Mouse (Mus musculus) forebrain, embryonic 13.5 days (tissue): Measurements from ENCODE around the gene Dut. TPM values are rescaled to one million over a fixed set of nuclear protein-coding genes. Genes with fewer than 3 reads are reported as not detected.

Experiments
- ATAC-seq: fragments of 200-750 bp; cut with Nextera tagmentation; 2 replicates; pipeline ENCODE4 v1.8.0; 2017
- H3K27ac ChIP-seq: fragments of 300-500 bp; sonication (generic); 2 replicates; pipeline ENCODE4 v1.5.1; 2015; ENCODE audit warnings: inconsistent platforms, mild to moderate bottlenecking, moderate library complexity
- H3K27me3 ChIP-seq: fragments of 300-500 bp; sonication (generic); 2 replicates; pipeline ENCODE4 v1.6.1; 2015; ENCODE audit warnings: mild to moderate bottlenecking, inconsistent platforms
- H3K36me3 ChIP-seq: fragments of 300-500 bp; sonication (generic); 2 replicates; pipeline ENCODE4 v1.6.1; 2015; ENCODE audit warnings: mild to moderate bottlenecking, inconsistent platforms; ENCODE audit not compliant: poor library complexity, severe bottlenecking
- H3K4me1 ChIP-seq: fragments of 300-500 bp; sonication (generic); 2 replicates; pipeline ENCODE4 v1.6.1; 2015; ENCODE audit warnings: inconsistent platforms
- H3K4me2 ChIP-seq: fragments of 300-500 bp; sonication (generic); 2 replicates; pipeline ENCODE4 v1.6.1; 2015; ENCODE audit warnings: inconsistent platforms, mild to moderate bottlenecking, moderate library complexity
- H3K4me3 ChIP-seq: fragments of 300-500 bp; sonication (generic); 2 replicates; pipeline ENCODE4 v1.5.1; 2015; ENCODE audit warnings: mild to moderate bottlenecking, inconsistent platforms
- H3K9ac ChIP-seq: fragments of 300-500 bp; sonication (generic); 2 replicates; pipeline ENCODE4 v1.6.1; 2015; ENCODE audit warnings: mild to moderate bottlenecking, inconsistent platforms
- H3K9me3 ChIP-seq: fragments of 300-500 bp; sonication (generic); replicated peaks from 2 replicates; pipeline ENCODE4 v1.6.1; 2016; ENCODE audit warnings: inconsistent platforms
- WGBS: fragments of 180-500 bp; shearing (Covaris S2); methylation state at CpG from one replicate; pipeline ENCODE4 v1.1.7; 2015; 5-methylcytosine and 5-hydroxymethylcytosine counted together
- polyA plus RNA-seq: library from polyadenylated mRNA; unstranded; fragments of >200 nt; fragmentation: Nextera tagmentation; extraction: Ambion mirVana; gene quantifications from 2 replicates; pipeline ENCODE4 v1.2.1, GENCODE M21; 2015

Gene Dut
- polyA plus RNA-seq, 1 experiment from 2014 or later = 199 TPM

DNA sequence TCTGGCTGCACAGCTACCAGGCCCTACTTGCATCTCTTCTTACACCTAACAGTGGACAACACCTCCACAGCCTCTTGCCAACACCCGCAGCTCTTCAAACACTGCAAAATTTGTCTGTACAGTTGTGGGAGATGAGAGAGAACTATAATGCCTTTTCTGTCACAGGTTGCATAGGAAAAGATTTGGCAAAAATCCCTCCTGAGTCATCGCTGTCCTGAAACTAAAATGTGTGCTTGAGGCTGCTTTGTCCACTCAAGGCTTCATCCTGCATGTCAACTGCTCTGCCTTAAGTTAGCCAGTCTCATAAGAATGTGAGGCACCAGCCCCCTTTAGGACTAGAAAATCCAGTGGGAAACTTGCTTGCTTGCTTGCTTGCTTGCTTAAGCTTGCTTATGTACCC, 12.9 kb upstream of the Dut start:
- ATAC-seq = no peak
- H3K4me2 ChIP-seq = no peak overlapping the region
- 97% methylated on average over 2 of the region's 2 CpGs for WGBS

DNA sequence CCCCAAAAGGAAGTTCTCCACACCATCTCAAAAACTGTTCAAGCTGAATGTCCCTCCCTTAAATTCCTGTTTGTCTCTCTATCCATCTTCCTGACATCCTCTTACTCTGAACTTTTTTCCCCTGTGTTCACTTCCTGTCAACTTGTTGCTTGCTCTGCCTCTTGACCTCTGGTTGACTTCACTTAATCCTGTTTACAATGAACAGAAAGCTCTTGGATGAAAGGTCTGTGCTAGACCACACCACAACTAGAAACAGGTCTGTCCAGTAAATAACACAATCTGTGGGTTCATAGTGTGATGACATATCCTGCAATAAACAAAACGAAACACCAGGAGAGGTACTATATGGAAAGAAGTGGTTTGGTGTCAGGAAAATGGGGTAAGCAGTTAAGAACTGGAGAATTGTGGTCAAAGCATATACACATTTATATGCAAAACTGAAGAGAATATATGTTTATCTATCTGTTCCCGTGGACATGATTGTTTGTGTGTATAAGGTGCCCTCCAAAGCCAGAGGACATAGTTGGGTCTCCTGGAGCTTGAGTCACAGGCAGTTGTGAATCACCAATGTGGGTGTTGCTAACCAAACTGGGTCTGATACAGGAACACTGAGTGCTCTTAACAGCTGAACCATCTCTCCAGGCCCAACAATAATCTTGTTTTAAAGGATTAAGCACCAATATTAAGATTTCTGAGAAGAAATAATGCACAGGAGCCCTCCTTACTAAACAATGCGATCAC, 1.3 kb upstream of the Dut start:
- H3K9ac ChIP-seq = no peak overlapping the region
- H3K9me3 ChIP-seq = no peaks in the 10 kb centered on the region
- H3K27ac ChIP-seq = no peak overlapping the region
- H3K4me2 ChIP-seq = no peak overlapping the region
- no peak overlapping the region for H3K4me3 ChIP-seq
- ATAC-seq = no peak
- WGBS = 97% methylated on average over 3 of the region's 3 CpGs
- H3K36me3 ChIP-seq = peaks cover 8% of the 10 kb centered on the region
- no peaks in the 10 kb centered on the region for H3K27me3 ChIP-seq
- H3K4me1 ChIP-seq = peaks cover 30% of the 10 kb centered on the region

More for the DNA sequence above, 12.9 kb upstream of the Dut start:
- Histone ChIP-seq H3K9me3 (no peaks in the 10 kb centered on the region), H3K27me3 (no peaks in the 10 kb centered on the region), H3K4me1 (no peaks in the 10 kb centered on the region), H3K27ac (no peak overlapping the region), H3K36me3 (no peaks in the 10 kb centered on the region), H3K9ac (no peak overlapping the region), H3K4me3 (no peak overlapping the region)

DNA sequence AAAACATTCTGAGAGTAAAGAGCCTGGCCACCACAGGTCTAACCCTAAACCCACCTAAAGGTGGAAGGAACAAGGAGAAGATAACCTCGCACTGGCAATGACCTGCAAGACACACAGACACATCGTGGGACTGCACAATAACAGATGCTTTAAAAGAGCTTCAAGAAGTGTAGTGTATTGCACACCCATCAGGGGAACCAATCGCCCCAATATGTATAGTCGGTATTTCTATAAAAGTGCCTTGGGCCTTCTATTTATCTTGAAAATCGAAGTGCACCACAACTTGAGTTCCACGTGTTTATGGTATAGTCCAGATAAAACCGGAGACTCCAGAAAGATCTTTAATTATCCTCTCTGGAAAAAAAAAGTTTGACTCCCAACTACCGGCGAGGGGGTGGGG, 321 bp upstream of the Dut start:
- Histone ChIP-seq H3K27me3 (no peaks in the 10 kb centered on the region), H3K36me3 (peaks cover 17% of the 10 kb centered on the region), H3K4me1 (peaks cover 30% of the 10 kb centered on the region), H3K9ac (peak overlapping the region; percentile 87), H3K9me3 (no peaks in the 10 kb centered on the region), H3K27ac (no peak overlapping the region), H3K4me3 (peak overlapping the region; percentile 70), H3K4me2 (peak overlapping the region; percentile 67)
- peak; percentile 0; the same call in 1 of the 2 replicates for ATAC-seq
- WGBS = 20% methylated on average over 9 of the region's 9 CpGs

DNA sequence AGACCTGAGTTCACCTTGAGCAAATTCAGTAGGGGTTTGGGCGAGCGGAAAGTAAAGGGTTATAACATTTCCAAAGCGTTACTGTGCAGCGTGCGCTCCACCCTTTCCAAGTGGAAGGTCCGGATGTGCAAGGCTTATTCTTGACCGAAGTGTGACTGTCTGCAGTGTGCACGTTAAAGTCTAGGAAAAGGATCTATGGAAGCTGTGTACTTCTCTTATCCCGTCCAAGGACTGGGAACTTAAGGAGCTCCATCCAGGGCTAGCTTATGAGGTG, 909 bp downstream of the Dut start:
- ATAC-seq = no peak; the same call in 1 of the 2 replicates
- Histone ChIP-seq H3K4me3 (peak overlapping the region; percentile 70), H3K36me3 (peaks cover 28% of the 10 kb centered on the region), H3K4me2 (peak overlapping the region; percentile 67), H3K27me3 (no peaks in the 10 kb centered on the region), H3K27ac (peak overlapping the region; percentile 84), H3K9me3 (no peaks in the 10 kb centered on the region), H3K9ac (peak overlapping the region; percentile 87), H3K4me1 (peaks cover 30% of the 10 kb centered on the region)
- WGBS = under 1% methylated on average over 9 of the region's 9 CpGs

GRCm38 (mm10) chr2:125248256-125248655, 1.3 kb downstream of the Dut start:
- Histone ChIP-seq H3K27me3 (no peaks in the 10 kb centered on the region), H3K4me3 (peak overlapping the region; percentile 70), H3K9ac (peak overlapping the region; percentile 87), H3K36me3 (peaks cover 31% of the 10 kb centered on the region), H3K9me3 (no peaks in the 10 kb centered on the region), H3K4me1 (peaks cover 30% of the 10 kb centered on the region), H3K4me2 (peak overlapping the region; percentile 67), H3K27ac (peak overlapping the region; percentile 84)
- under 1% methylated on average over 8 of the region's 8 CpGs for WGBS
- no peak for ATAC-seq

DNA sequence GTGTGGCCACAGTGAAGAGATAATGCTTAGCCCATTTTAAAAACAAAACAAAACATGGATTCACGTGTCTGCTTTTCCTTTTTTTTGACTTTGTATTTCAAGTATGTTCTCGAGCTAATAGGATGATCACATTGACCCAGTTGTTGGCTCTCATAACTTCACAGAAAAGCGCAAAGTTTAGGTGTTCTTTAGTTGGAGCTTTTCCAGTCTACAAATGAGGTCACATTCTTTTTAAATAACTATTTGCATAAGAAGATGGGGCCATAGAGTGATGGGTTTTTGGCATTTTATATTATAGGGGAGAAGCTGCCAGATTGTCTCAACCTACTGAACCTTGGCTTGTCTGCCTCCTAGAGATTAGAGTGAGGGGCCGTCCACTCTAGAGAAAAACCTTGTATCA, 2.3 kb downstream of the Dut start:
- peak overlapping the region; percentile 67 for H3K4me2 ChIP-seq
- ATAC-seq = no peak

DNA sequence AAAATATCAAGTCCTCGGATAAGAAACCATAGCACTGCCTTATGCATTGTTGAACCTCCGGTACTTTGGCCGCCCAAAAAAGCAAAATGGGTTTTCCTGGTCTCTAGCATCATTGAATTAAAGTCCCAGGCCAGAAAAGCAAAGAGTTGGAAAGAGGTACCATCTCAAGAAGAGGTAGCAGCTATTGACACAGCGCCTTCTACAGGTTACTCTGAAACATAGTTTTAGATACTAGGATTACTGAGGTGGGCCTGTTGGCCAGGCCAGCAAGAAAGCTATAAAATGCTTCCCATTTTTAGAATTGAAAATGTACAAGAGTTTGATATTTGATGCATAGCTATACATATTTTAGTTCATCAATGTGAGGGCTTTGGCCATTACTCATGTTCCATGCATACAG, 2.9 kb downstream of the Dut start:
- Histone ChIP-seq H3K4me2 (peak overlapping the region; percentile 67), H3K27me3 (no peaks in the 10 kb centered on the region), H3K4me1 (peaks cover 30% of the 10 kb centered on the region), H3K4me3 (no peak overlapping the region), H3K9ac (no peak overlapping the region), H3K27ac (no peak overlapping the region), H3K36me3 (peaks cover 47% of the 10 kb centered on the region), H3K9me3 (0 out of 2 replicates have a peak, but pooled peaks cover 4% of the 10 kb centered on the region)
- WGBS = 93% methylated on average over 4 of the region's 4 CpGs
- ATAC-seq = no peak

More for the DNA sequence above, 2.3 kb downstream of the Dut start:
- Histone ChIP-seq H3K27me3 (no peaks in the 10 kb centered on the region), H3K9me3 (0 out of 2 replicates have a peak, but pooled peaks cover 4% of the 10 kb centered on the region), H3K4me3 (peak overlapping the region; percentile 70), H3K4me1 (peaks cover 30% of the 10 kb centered on the region), H3K27ac (no peak overlapping the region), H3K36me3 (peaks cover 42% of the 10 kb centered on the region), H3K9ac (0 out of 2 replicates have a peak overlapping the region, but pooled peaks have one; percentile 87)
- WGBS = 80% methylated on average over 4 of the region's 4 CpGs

- H3K9ac ChIP-seq = no peak overlapping the region
- H3K4me2 ChIP-seq = no peak overlapping the region
- no peak for ATAC-seq
- 0 out of 2 replicates have a peak, but pooled peaks cover 4% of the 10 kb centered on the region for H3K9me3 ChIP-seq
- peaks cover 23% of the 10 kb centered on the region for H3K4me1 ChIP-seq
- H3K27me3 ChIP-seq = no peaks in the 10 kb centered on the region
- no peak overlapping the region for H3K27ac ChIP-seq
- WGBS = 90% methylated on average over 4 of the region's 4 CpGs
- peaks cover 59% of the 10 kb centered on the region for H3K36me3 ChIP-seq
- no peak overlapping the region for H3K4me3 ChIP-seq
Measured at GRCm38 (mm10) chr2:125251781-125252180, 4.8 kb downstream of the Dut start.

DNA sequence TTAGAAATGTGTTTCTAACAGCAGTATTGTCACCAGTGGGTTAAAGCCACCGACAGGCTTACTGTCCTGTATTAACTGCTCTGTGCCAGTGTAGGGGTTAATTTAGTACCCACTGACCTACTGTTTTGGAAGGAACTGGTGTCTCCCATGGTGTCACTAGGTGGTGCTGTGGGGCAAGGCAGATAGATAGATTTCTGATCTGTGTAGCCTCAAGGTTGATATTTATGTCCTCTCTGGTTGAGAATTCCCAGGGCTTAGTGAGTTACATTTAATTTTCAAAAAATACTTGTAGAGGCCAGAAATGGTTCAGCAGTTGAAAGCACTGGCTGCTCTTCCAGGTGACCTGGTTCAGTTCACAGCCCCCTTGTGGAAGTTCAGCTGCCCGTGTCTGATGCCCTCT, 5.3 kb downstream of the Dut start:
- no peak overlapping the region for H3K27ac ChIP-seq
- H3K27me3 ChIP-seq = no peaks in the 10 kb centered on the region
- 79% methylated on average over 2 of the region's 2 CpGs for WGBS
- no peak overlapping the region for H3K9ac ChIP-seq
- no peak overlapping the region for H3K4me3 ChIP-seq
- ATAC-seq = no peak
- 0 out of 2 replicates have a peak, but pooled peaks cover 4% of the 10 kb centered on the region for H3K9me3 ChIP-seq
- H3K4me2 ChIP-seq = no peak overlapping the region
- H3K4me1 ChIP-seq = peaks cover 23% of the 10 kb centered on the region
- peaks cover 64% of the 10 kb centered on the region for H3K36me3 ChIP-seq

DNA sequence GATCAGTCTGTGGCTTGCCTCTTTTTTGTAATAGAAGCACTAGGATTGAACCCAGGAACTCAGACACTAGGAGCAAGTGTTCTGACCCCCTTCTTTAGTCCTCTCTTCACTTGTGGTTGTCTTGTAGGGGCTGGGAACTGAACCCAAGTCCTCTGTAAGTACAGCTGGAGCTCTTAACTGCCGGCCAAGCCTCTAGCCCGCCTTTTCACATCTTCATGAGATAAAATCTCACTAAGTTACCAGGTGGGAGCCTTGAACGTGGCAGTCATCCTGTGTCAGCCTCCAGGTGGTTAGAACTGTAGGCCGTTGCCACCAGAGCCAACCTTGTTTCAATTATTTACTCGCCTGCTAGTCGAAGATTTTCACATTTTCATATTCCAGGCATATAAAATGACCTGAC, 6.7 kb downstream of the Dut start:
- H3K4me1 ChIP-seq = peaks cover 16% of the 10 kb centered on the region
- H3K9ac ChIP-seq = no peak overlapping the region
- no peak overlapping the region for H3K4me2 ChIP-seq
- no peak for ATAC-seq
- 94% methylated on average over 6 of the region's 6 CpGs for WGBS
- H3K27me3 ChIP-seq = no peaks in the 10 kb centered on the region
- no peak overlapping the region for H3K27ac ChIP-seq
- H3K9me3 ChIP-seq = 0 out of 2 replicates have a peak, but pooled peaks cover 4% of the 10 kb centered on the region
- H3K36me3 ChIP-seq = peaks cover 75% of the 10 kb centered on the region
- no peak overlapping the region for H3K4me3 ChIP-seq

- Histone ChIP-seq H3K9ac (no peak overlapping the region), H3K4me2 (no peak overlapping the region), H3K36me3 (peaks cover 79% of the 10 kb centered on the region), H3K27ac (no peak overlapping the region), H3K27me3 (no peaks in the 10 kb centered on the region), H3K4me1 (peaks cover 7% of the 10 kb centered on the region; the same call in 1 of the 2 replicates), H3K9me3 (0 out of 2 replicates have a peak, but pooled peaks cover 4% of the 10 kb centered on the region), H3K4me3 (no peak overlapping the region)
- WGBS = 91% methylated on average over 3 of the region's 3 CpGs
- ATAC-seq = no peak
Measured at GRCm38 (mm10) chr2:125254630-125255029, 7.6 kb downstream of the Dut start.

DNA sequence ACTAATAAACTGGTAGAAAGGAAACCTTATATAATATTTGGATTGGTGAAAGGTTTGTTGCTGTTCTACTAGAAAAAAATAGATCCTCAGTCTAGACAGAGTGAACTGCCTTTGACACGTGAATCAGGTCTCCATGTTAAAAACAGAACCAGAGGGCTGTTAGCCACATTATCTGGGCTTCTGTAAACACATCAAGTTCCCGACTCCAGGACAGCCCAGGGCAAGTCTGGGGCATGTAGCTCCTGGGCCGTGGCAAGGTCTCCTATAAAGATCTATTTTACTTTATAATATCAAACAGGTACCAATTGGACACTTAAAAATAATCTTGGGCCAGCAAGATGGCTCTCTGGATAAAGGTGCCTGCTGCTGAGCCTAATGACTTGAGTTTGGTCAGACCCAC, 8.9 kb downstream of the Dut start:
- Histone ChIP-seq H3K27ac (no peak overlapping the region), H3K27me3 (no peaks in the 10 kb centered on the region), H3K36me3 (peaks cover 70% of the 10 kb centered on the region), H3K9me3 (0 out of 2 replicates have a peak, but pooled peaks cover 4% of the 10 kb centered on the region), H3K4me3 (no peak overlapping the region), H3K4me2 (no peak overlapping the region), H3K9ac (no peak overlapping the region), H3K4me1 (no peaks in the 10 kb centered on the region)
- ATAC-seq = no peak
- WGBS = 89% methylated on average over 3 of the region's 3 CpGs
